Mouse (Mus musculus) intestine, postnatal 0 days (tissue): ENCODE data around the gene Serinc5. TPM values are rescaled to one million over a fixed set of nuclear protein-coding genes. Genes with fewer than 3 reads are reported as not detected.
"Not testable (repeated sequence)": the region's sequence is repeated elsewhere in the genome, so short reads cannot be mapped to it uniquely, and the experiment has no call there.

Source experiments
- ATAC-seq: fragments of 200-750 bp; cut with Nextera tagmentation; 2 replicates; pipeline ENCODE4 v1.8.0; 2017; ENCODE audit warnings: mild to moderate bottlenecking, moderate TSS enrichment, moderate library complexity
- H3K27ac ChIP-seq: fragments of 300-500 bp; sonication (generic); 2 replicates; pipeline ENCODE4 v1.5.1; 2014; ENCODE audit warnings: mild to moderate bottlenecking, low read depth, low read length, moderate library complexity
- H3K27me3 ChIP-seq: fragments of 300-500 bp; sonication (generic); replicated peaks from 2 replicates; pipeline ENCODE4 v1.6.1; 2014; ENCODE audit warnings: low read length, mixed read lengths; ENCODE audit not compliant: control insufficient read depth, insufficient read depth
- H3K36me3 ChIP-seq: fragments of 300-500 bp; sonication (generic); 2 replicates; pipeline ENCODE4 v1.6.1; 2014; ENCODE audit warnings: mild to moderate bottlenecking, moderate library complexity; ENCODE audit not compliant: control insufficient read depth, insufficient read depth
- H3K4me1 ChIP-seq: fragments of 300-500 bp; sonication (generic); replicated peaks from 2 replicates; pipeline ENCODE4 v1.6.1; 2014; ENCODE audit warnings: antibody characterized with exemption, low read length, mixed read lengths; ENCODE audit not compliant: control insufficient read depth, insufficient read depth
- H3K4me2 ChIP-seq: fragments of 300-500 bp; sonication (generic); replicated peaks from 2 replicates; pipeline ENCODE4 v1.6.1; 2014; ENCODE audit warnings: low read depth, mild to moderate bottlenecking, moderate library complexity
- H3K4me3 ChIP-seq: fragments of 300-500 bp; sonication (generic); 2 replicates; pipeline ENCODE4 v1.5.1; 2014; ENCODE audit warnings: low read depth, low read length
- H3K9ac ChIP-seq: fragments of 300-500 bp; sonication (generic); 2 replicates; pipeline ENCODE4 v1.6.1; 2014; ENCODE audit warnings: mild to moderate bottlenecking, low read depth, low read length
- H3K9me3 ChIP-seq: fragments of 300-500 bp; sonication (generic); 2 replicates; pipeline ENCODE4 v1.6.1; 2016; ENCODE audit warnings: mixed run types; ENCODE audit not compliant: control insufficient read depth
- CTCF ChIP-seq: sonication (generic); IDR thresholded peaks from 2 replicates; pipeline ENCODE4 v1.5.1; 2016; ENCODE audit warnings: low read depth, mild to moderate bottlenecking, control low read depth, antibody characterized with exemption, moderate library complexity
- WGBS: fragments of 180-500 bp; shearing (Covaris S2); extraction: QIAGEN DNeasy Blood & Tissue Kit; methylation state at CpG from one replicate; pipeline ENCODE4 v1.1.7; 2014; 5-methylcytosine and 5-hydroxymethylcytosine counted together
- polyA plus RNA-seq: library from polyadenylated mRNA; unstranded; fragments of >200 nt; fragmentation: Nextera tagmentation; extraction: Ambion mirVana; gene quantifications from 2 replicates; pipeline ENCODE4 v1.2.1, GENCODE M21; 2015

Gene Serinc5
- polyA plus RNA-seq, 1 experiment from 2014 or later: 10.8 TPM

DNA sequence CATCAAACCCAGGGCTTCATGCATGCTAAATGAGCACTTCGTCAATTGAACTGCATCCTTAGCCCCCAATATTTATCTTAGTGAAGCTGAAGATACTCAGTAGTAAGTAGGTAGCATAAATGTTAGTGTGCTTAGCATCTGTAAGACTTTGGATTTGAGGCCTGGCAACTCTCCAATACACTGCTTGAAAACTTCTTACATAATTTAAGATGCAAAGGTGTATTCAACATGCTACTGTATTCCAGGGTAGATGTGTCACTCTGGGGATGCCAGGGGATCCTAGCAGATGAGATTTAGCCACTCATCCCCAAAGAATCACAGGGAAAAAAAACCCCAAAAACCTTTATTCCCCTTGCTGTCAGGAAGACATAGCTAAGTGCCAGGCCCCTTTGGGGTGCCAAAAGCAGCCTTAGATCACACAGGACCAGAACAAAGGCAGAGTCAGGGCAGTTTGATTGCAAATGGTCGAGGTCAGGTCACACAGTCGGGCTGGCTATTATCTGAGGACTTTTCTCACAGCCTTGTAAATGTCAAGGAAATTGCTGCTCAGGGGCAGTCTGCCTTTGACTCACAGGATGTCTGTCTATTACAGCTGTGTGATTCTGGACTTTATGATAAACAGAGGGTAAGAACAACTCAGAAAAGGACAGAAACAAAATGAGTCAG, 17.0 kb upstream of the Serinc5 start:
- Histone ChIP-seq H3K27me3 (no peaks in the 10 kb centered on the region), H3K36me3 (no peaks in the 10 kb centered on the region), H3K9ac (no peak overlapping the region), H3K27ac (no peak overlapping the region), H3K9me3 (no peaks in the 10 kb centered on the region), H3K4me2 (no peak overlapping the region), H3K4me3 (no peak overlapping the region), H3K4me1 (no peaks in the 10 kb centered on the region)
- TF ChIP-seq CTCF: no peak
- no peak for ATAC-seq
- 23% methylated on average over 3 of the region's 3 CpGs for WGBS

DNA sequence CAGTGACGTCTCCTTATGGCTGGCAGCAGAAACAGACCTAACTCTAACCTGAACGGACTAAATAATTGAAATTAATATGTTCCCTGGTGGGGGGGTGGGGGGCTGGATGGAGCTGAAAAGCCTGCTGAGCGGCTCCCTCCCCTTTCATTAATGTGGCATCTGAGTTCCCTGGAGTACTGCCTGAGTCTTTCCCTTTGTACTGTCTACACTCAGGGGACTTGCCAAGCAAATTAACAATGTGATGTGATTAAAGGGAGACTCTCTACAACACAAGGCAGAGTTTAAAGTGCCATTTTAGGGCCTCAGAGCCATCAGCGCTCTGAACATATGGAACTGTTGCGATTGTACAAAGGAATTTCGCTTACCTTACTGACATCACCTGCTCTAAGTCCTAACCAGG, 16.4 kb upstream of the Serinc5 start:
- Histone ChIP-seq H3K4me3 (no peak overlapping the region), H3K4me1 (no peaks in the 10 kb centered on the region), H3K4me2 (no peak overlapping the region), H3K27ac (no peak overlapping the region), H3K27me3 (no peaks in the 10 kb centered on the region), H3K36me3 (no peaks in the 10 kb centered on the region), H3K9ac (no peak overlapping the region), H3K9me3 (no peaks in the 10 kb centered on the region)
- no peak for TF ChIP-seq CTCF
- no peak for ATAC-seq
- 55% methylated on average over 6 of the region's 6 CpGs for WGBS

DNA sequence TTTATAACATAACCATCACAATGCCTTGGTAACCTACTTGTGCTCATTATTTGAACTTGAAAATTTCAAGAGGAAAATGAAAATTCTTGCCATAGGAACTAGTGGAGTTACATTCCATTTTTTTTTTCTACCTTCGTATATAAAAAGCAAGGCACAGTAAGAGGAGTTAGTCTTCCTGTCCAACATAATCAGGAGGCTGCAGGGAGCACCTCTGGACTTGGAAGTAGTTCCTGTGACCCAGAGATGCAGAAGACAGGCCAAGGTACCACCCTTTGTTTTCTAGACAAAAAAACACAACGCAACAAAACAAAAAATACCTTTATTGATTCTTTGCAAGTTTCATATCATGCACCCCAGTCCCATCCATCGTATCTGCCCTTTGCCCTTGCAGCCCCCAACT, 16.0 kb upstream of the Serinc5 start:
- 88% methylated on average over 3 of the region's 3 CpGs for WGBS
- H3K27me3 ChIP-seq: no peaks in the 10 kb centered on the region
- no peak overlapping the region for H3K27ac ChIP-seq
- no peaks in the 10 kb centered on the region for H3K9me3 ChIP-seq
- no peaks in the 10 kb centered on the region for H3K4me1 ChIP-seq
- no peak overlapping the region for H3K4me2 ChIP-seq
- H3K36me3 ChIP-seq: no peaks in the 10 kb centered on the region
- no peak overlapping the region for H3K4me3 ChIP-seq
- no peak for ATAC-seq
- H3K9ac ChIP-seq: no peak overlapping the region
- no peak for TF ChIP-seq CTCF

DNA sequence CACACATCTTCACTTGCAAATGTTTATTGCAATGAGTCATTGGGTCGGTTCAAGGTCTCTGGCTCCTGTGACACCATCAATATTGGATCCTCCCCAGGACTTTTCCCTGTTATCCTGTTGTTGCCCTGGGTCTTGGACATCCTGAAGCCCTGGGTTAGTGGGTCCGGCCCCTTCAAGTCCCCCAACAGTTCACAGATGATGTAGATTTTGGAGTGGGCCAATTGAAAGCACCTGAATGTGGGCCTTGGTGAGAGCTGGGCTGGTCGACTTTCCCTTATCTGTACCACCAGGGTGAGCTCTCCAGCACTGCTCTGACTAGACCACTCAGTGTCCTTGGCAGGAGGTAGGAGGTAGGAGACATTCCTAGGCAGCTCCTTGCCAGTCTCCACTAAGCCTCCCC, 15.5 kb upstream of the Serinc5 start:
- H3K4me3 ChIP-seq: no peak overlapping the region
- no peak overlapping the region for H3K27ac ChIP-seq
- ATAC-seq: no peak
- no peak overlapping the region for H3K4me2 ChIP-seq
- H3K9me3 ChIP-seq: no peaks in the 10 kb centered on the region
- H3K4me1 ChIP-seq: no peaks in the 10 kb centered on the region
- no peaks in the 10 kb centered on the region for H3K27me3 ChIP-seq
- no peaks in the 10 kb centered on the region for H3K36me3 ChIP-seq
- WGBS: 59% methylated on average over 3 of the region's 3 CpGs
- peak; percentile 15; the same call in 1 of the 2 replicates for TF ChIP-seq CTCF
- H3K9ac ChIP-seq: no peak overlapping the region

DNA sequence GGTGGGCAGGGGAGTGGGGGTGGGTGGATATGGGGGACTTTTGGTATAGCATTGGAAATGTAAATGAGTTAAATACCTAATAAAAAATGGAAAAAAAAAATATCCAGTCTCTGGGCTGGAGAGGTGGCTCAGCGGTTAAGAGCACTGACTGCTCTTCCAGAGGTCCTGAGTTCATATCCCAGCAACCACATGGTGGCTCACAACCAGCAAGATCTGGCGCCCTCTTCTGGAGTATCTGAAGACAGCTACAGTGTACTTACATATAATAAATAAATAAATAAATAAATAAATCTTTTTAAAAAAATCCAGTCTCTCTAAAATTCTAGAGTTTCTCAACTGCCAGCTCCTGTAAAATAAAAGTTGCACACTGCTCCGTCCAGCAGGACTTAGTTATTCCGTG, 5.6 kb upstream of the Serinc5 start:
- H3K4me2 ChIP-seq, H3K27me3 ChIP-seq, H3K9me3 ChIP-seq, H3K27ac ChIP-seq, ATAC-seq, H3K9ac ChIP-seq, H3K4me1 ChIP-seq, H3K36me3 ChIP-seq, H3K4me3 ChIP-seq: not testable (repeated sequence)
- 87% methylated on average over 4 of the region's 4 CpGs for WGBS
- TF ChIP-seq CTCF: peak; percentile 20; the same call in 1 of the 2 replicates

DNA sequence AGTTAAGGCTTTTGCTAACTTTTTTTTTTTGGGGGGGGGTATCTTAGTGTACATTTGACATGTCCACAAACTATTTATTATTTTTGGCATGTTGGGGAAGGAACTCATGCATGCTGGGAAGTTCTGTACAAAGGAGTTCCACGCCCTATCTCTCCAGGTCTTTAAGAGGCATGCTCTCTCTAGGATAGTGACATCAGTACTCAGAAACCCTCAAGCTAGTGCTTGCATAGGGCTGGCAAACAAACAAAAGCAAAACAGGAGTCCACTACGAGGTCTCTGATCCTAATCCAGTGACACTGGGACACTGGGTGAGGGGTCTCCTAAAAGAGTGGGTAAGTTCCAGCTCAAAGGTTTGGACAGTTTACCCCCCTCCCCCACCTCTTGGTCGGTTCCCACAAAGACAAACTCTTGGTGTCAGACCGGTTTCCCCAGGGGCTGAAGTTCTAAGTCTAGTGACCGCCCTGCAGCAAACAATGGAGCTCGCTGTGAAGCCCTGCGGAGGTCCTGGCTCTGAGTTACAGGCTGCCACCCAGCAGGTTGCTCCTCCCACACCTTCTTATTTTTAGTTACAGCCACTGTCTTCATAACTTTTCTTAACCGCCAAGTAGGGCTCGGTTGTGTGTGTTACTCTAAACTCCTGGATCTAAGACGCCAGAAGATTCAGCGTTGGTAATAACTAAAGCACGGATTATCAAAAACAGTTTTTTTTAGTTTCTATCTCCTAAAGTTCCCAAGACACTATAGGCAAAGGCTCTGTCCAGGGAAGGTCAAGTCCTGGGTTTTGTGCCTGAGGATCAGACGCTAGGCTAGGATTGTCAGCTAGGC, 1.2 kb upstream of the Serinc5 start:
- Histone ChIP-seq H3K4me2 (peak overlapping the region; percentile 92), H3K27ac (peak overlapping the region; percentile 92), H3K9me3 (no peaks in the 10 kb centered on the region), H3K27me3 (no peaks in the 10 kb centered on the region), H3K36me3 (no peaks in the 10 kb centered on the region), H3K9ac (peak overlapping the region; percentile 87), H3K4me1 (0 out of 2 replicates have a peak, but pooled peaks cover 12% of the 10 kb centered on the region), H3K4me3 (peak overlapping the region; percentile 93)
- no peak for TF ChIP-seq CTCF
- WGBS: 9% methylated on average over 13 of the region's 13 CpGs
- ATAC-seq: peak; percentile 64
